Mouse (Mus musculus) spleen, postnatal 14 days (tissue): ENCODE data around the gene Insyn1.

Experiments used
- DNase-seq, 2 experiments: peaks; one replicate each; pipeline ENCODE4 v3.0.0; 2021 to 2022; ENCODE audit warnings: low spot score in 2 of 2

Insyn1 gene

GRCm38 (mm10) chr9:58487851-58488801 lies at the start of gene Insyn1:
Insyn1 (plus strand) TSS chr9:58488603.
- DNase-seq = no peak

- DNase-seq = no peak
These were observed 49.4 kb upstream of the Insyn1 start for GRCm38 (mm10) chr9:58438921-58439396.

GRCm38 (mm10) chr9:58440100-58440499 lies 48.3 kb upstream of the Insyn1 start:
- DNase-seq = no peak

GRCm38 (mm10) chr9:58440614-58441013 lies 47.8 kb upstream of the Insyn1 start:
- DNase-seq = no peak

GRCm38 (mm10) chr9:58441351-58442104 lies 46.9 kb upstream of the Insyn1 start:
- DNase-seq = no peak

- no peak for DNase-seq
These were observed 46.0 kb upstream of the Insyn1 start for GRCm38 (mm10) chr9:58442105-58443010.

- no peak for DNase-seq
These were observed 45.3 kb upstream of the Insyn1 start for GRCm38 (mm10) chr9:58443061-58443460.

- no peak for DNase-seq
These were observed 41.6 kb upstream of the Insyn1 start for GRCm38 (mm10) chr9:58446829-58447228.

- no peak for DNase-seq
These were observed 40.3 kb upstream of the Insyn1 start for GRCm38 (mm10) chr9:58447997-58448595.

GRCm38 (mm10) chr9:58449526-58449925 lies 38.9 kb upstream of the Insyn1 start:
- no peak for DNase-seq

GRCm38 (mm10) chr9:58453791-58454378 lies 34.5 kb upstream of the Insyn1 start:
- no peak for DNase-seq

GRCm38 (mm10) chr9:58454886-58455285 lies 33.5 kb upstream of the Insyn1 start:
- DNase-seq = no peak

- no peak for DNase-seq
These were observed 32.6 kb upstream of the Insyn1 start for GRCm38 (mm10) chr9:58455798-58456197.

- DNase-seq = no peak
These were observed 30.9 kb upstream of the Insyn1 start for GRCm38 (mm10) chr9:58457481-58457955.

GRCm38 (mm10) chr9:58458341-58458740 lies 30.1 kb upstream of the Insyn1 start:
- no peak for DNase-seq

- DNase-seq = no peak
These were observed 29.4 kb upstream of the Insyn1 start for GRCm38 (mm10) chr9:58458856-58459553.

GRCm38 (mm10) chr9:58467345-58468025 lies 20.9 kb upstream of the Insyn1 start:
- DNase-seq = no peak

GRCm38 (mm10) chr9:58470466-58470865 lies 17.9 kb upstream of the Insyn1 start:
- DNase-seq = no peak

- DNase-seq = no peak
These were observed 15.1 kb upstream of the Insyn1 start for GRCm38 (mm10) chr9:58473211-58473815.
